Mouse (Mus musculus): ENCODE data around the gene Efcab11.
"Not testable (repeated sequence)": the region's sequence is repeated elsewhere in the genome, so short reads cannot be mapped to it uniquely, and the experiment has no call there.

Gene Efcab11

GRCm38 (mm10) chr12:99874609-99875008, 9.6 kb downstream of the Efcab11 start:
- DNase-seq (ENCODE audit: low spot score in 2 of 2), result no peak

- DNase-seq (ENCODE audit: low spot score in 2 of 2), result no peak
These were observed 10.8 kb downstream of the Efcab11 start for GRCm38 (mm10) chr12:99873443-99873842.

GRCm38 (mm10) chr12:99868821-99869220, 15.4 kb downstream of the Efcab11 start:
- no peak for DNase-seq (ENCODE audit: low spot score in 2 of 2)

GRCm38 (mm10) chr12:99864613-99865012, 19.6 kb downstream of the Efcab11 start:
- no peak for DNase-seq (ENCODE audit: low spot score in 2 of 2)

GRCm38 (mm10) chr12:99860981-99861380, 23.3 kb downstream of the Efcab11 start:
- no peak for DNase-seq (ENCODE audit: low spot score in 2 of 2)

- DNase-seq (ENCODE audit: low spot score in 2 of 2), result no peak
These were observed 24.7 kb downstream of the Efcab11 start for GRCm38 (mm10) chr12:99859391-99860100.

- no peak for DNase-seq (ENCODE audit: low spot score in 2 of 2)
These were observed 25.6 kb downstream of the Efcab11 start for GRCm38 (mm10) chr12:99858664-99859063.

- no peak for DNase-seq (ENCODE audit: low spot score in 2 of 2)
These were observed 28.2 kb downstream of the Efcab11 start for GRCm38 (mm10) chr12:99856011-99856410.

GRCm38 (mm10) chr12:99853323-99854258, 30.6 kb downstream of the Efcab11 start:
- DNase-seq (ENCODE audit: low spot score in 2 of 2), result peak in 1 of 2 experiments; percentile 30

GRCm38 (mm10) chr12:99849996-99850395, 34.2 kb downstream of the Efcab11 start:
- no peak for DNase-seq (ENCODE audit: low spot score in 2 of 2)

GRCm38 (mm10) chr12:99844951-99845350, 39.3 kb downstream of the Efcab11 start:
- no peak for DNase-seq (ENCODE audit: low spot score in 2 of 2)

GRCm38 (mm10) chr12:99838703-99839102, 45.5 kb downstream of the Efcab11 start:
- no peak for DNase-seq (ENCODE audit: low spot score in 2 of 2)

GRCm38 (mm10) chr12:99838109-99838508, 46.1 kb downstream of the Efcab11 start:
- DNase-seq (ENCODE audit: low spot score in 2 of 2), result no peak

GRCm38 (mm10) chr12:99837528-99837927, 46.7 kb downstream of the Efcab11 start:
- no peak for DNase-seq (ENCODE audit: low spot score in 2 of 2)

GRCm38 (mm10) chr12:99836404-99837131, 47.7 kb downstream of the Efcab11 start:
- DNase-seq (ENCODE audit: low spot score in 2 of 2), result peak; percentile 79 to 89

GRCm38 (mm10) chr12:99833476-99833875, 50.8 kb downstream of the Efcab11 start:
- DNase-seq (ENCODE audit: low spot score in 2 of 2), result no peak

- DNase-seq (ENCODE audit: low spot score in 2 of 2), result no peak
These were observed 61.6 kb downstream of the Efcab11 start for GRCm38 (mm10) chr12:99822591-99822990.

GRCm38 (mm10) chr12:99821309-99821934, 62.8 kb downstream of the Efcab11 start:
- no peak for DNase-seq (ENCODE audit: low spot score in 2 of 2)

- no peak for DNase-seq (ENCODE audit: low spot score in 2 of 2)
These were observed 64.9 kb downstream of the Efcab11 start for GRCm38 (mm10) chr12:99819186-99819974.

- DNase-seq (ENCODE audit: low spot score in 2 of 2), result not testable (repeated sequence)
These were observed 66.2 kb downstream of the Efcab11 start for GRCm38 (mm10) chr12:99818006-99818405.

- DNase-seq (ENCODE audit: low spot score in 2 of 2), result no peak
These were observed 69.0 kb downstream of the Efcab11 start for GRCm38 (mm10) chr12:99815244-99815643.

Data from right cerebral cortex, postnatal 10 days (tissue).